Mouse (Mus musculus): Measurements from ENCODE around the gene Adamts2. TPM values are rescaled to one million over a fixed set of nuclear protein-coding genes. Genes with fewer than 3 reads are reported as not detected.

Adamts2 gene
- polyA plus RNA-seq, 1 experiment from 2014 or later = 0.61 TPM

- ATAC-seq (ENCODE audit: insufficient number of reproducible peaks, low FRiP score, low TSS enrichment, low read depth) = no peak
- Histone ChIP-seq H3K36me3 (ENCODE audit: control insufficient read depth, insufficient read depth, low read length) (no peaks in the 10 kb centered on the region), H3K9me3 (ENCODE audit: control insufficient read depth, low read length) (peaks cover 2% of the 10 kb centered on the region; the same call in 1 of the 2 replicates), H3K9ac (ENCODE audit: low read length) (no peak overlapping the region), H3K27ac (replicated peaks; ENCODE audit: low read depth, low read length) (no peak overlapping the region), H3K27me3 (ENCODE audit: control insufficient read depth, insufficient read depth, low read length) (no peaks in the 10 kb centered on the region), H3K4me2 (ENCODE audit: low read depth, severe bottlenecking) (no peak overlapping the region), H3K4me1 (ENCODE audit: control insufficient read depth, insufficient read depth, low read length) (no peaks in the 10 kb centered on the region), H3K4me3 (ENCODE audit: low read depth, low read length) (no peak overlapping the region)
- 91% methylated on average over 4 of the region's 4 CpGs for WGBS
- DNase-seq (ENCODE audit: low spot score) = no peak
Measured at GRCm38 (mm10) chr11:50648143-50648807, 46.4 kb downstream of the Adamts2 start.

- no peaks in the 10 kb centered on the region for H3K27me3 ChIP-seq (ENCODE audit: control insufficient read depth, insufficient read depth, low read length)
- H3K27ac ChIP-seq (replicated peaks; ENCODE audit: low read depth, low read length) = no peak overlapping the region
- 82% methylated on average over 2 of the region's 2 CpGs for WGBS
- H3K4me2 ChIP-seq (ENCODE audit: low read depth, severe bottlenecking) = no peak overlapping the region
- ATAC-seq (ENCODE audit: insufficient number of reproducible peaks, low FRiP score, low TSS enrichment, low read depth) (no peak), DNase-seq (ENCODE audit: low spot score) (no peak)
- no peaks in the 10 kb centered on the region for H3K4me1 ChIP-seq (ENCODE audit: control insufficient read depth, insufficient read depth, low read length)
- H3K36me3 ChIP-seq (ENCODE audit: control insufficient read depth, insufficient read depth, low read length) = no peaks in the 10 kb centered on the region
- no peak overlapping the region for H3K9ac ChIP-seq (ENCODE audit: low read length)
- H3K9me3 ChIP-seq (ENCODE audit: control insufficient read depth, low read length) = peaks cover 2% of the 10 kb centered on the region; the same call in 1 of the 2 replicates
- no peak overlapping the region for H3K4me3 ChIP-seq (ENCODE audit: low read depth, low read length)
Measured at GRCm38 (mm10) chr11:50650037-50650436, 48.2 kb downstream of the Adamts2 start.

GRCm38 (mm10) chr11:50653746-50654431 lies 52.0 kb downstream of the Adamts2 start:
- H3K4me3 ChIP-seq (ENCODE audit: low read depth, low read length) = no peak overlapping the region
- ATAC-seq (ENCODE audit: insufficient number of reproducible peaks, low FRiP score, low TSS enrichment, low read depth) = no peak
- DNase-seq (ENCODE audit: low spot score) = no peak
- H3K4me2 ChIP-seq (ENCODE audit: low read depth, severe bottlenecking) = no peak overlapping the region
- H3K27ac ChIP-seq (replicated peaks; ENCODE audit: low read depth, low read length) = no peak overlapping the region
- H3K4me1 ChIP-seq (ENCODE audit: control insufficient read depth, insufficient read depth, low read length) = no peaks in the 10 kb centered on the region
- H3K36me3 ChIP-seq (ENCODE audit: control insufficient read depth, insufficient read depth, low read length) = no peaks in the 10 kb centered on the region
- 51% methylated on average over 9 of the region's 9 CpGs for WGBS
- H3K9ac ChIP-seq (ENCODE audit: low read length) = no peak overlapping the region
- H3K27me3 ChIP-seq (ENCODE audit: control insufficient read depth, insufficient read depth, low read length) = no peaks in the 10 kb centered on the region
- no peaks in the 10 kb centered on the region; the same call in 1 of the 2 replicates for H3K9me3 ChIP-seq (ENCODE audit: control insufficient read depth, low read length)

GRCm38 (mm10) chr11:50658826-50659225 lies 56.9 kb downstream of the Adamts2 start:
- no peak overlapping the region for H3K4me2 ChIP-seq (ENCODE audit: low read depth, severe bottlenecking)
- H3K36me3 ChIP-seq (ENCODE audit: control insufficient read depth, insufficient read depth, low read length) = no peaks in the 10 kb centered on the region
- H3K9ac ChIP-seq (ENCODE audit: low read length) = no peak overlapping the region
- H3K4me1 ChIP-seq (ENCODE audit: control insufficient read depth, insufficient read depth, low read length) = no peaks in the 10 kb centered on the region
- DNase-seq (ENCODE audit: low spot score) (no peak), ATAC-seq (ENCODE audit: insufficient number of reproducible peaks, low FRiP score, low TSS enrichment, low read depth) (no peak)
- no peak overlapping the region for H3K4me3 ChIP-seq (ENCODE audit: low read depth, low read length)
- 83% methylated on average over 6 of the region's 6 CpGs for WGBS
- no peak overlapping the region for H3K27ac ChIP-seq (replicated peaks; ENCODE audit: low read depth, low read length)
- no peaks in the 10 kb centered on the region; the same call in 1 of the 2 replicates for H3K9me3 ChIP-seq (ENCODE audit: control insufficient read depth, low read length)
- no peaks in the 10 kb centered on the region for H3K27me3 ChIP-seq (ENCODE audit: control insufficient read depth, insufficient read depth, low read length)

- H3K4me3 ChIP-seq (ENCODE audit: low read depth, low read length) = no peak overlapping the region
- no peaks in the 10 kb centered on the region for H3K4me1 ChIP-seq (ENCODE audit: control insufficient read depth, insufficient read depth, low read length)
- H3K27me3 ChIP-seq (ENCODE audit: control insufficient read depth, insufficient read depth, low read length) = no peaks in the 10 kb centered on the region
- ATAC-seq (ENCODE audit: insufficient number of reproducible peaks, low FRiP score, low TSS enrichment, low read depth) (no peak), DNase-seq (ENCODE audit: low spot score) (no peak)
- WGBS = 91% methylated on average over 3 of the region's 3 CpGs
- no peak overlapping the region for H3K9ac ChIP-seq (ENCODE audit: low read length)
- H3K27ac ChIP-seq (replicated peaks; ENCODE audit: low read depth, low read length) = no peak overlapping the region
- no peaks in the 10 kb centered on the region for H3K9me3 ChIP-seq (ENCODE audit: control insufficient read depth, low read length)
- no peaks in the 10 kb centered on the region for H3K36me3 ChIP-seq (ENCODE audit: control insufficient read depth, insufficient read depth, low read length)
- no peak overlapping the region for H3K4me2 ChIP-seq (ENCODE audit: low read depth, severe bottlenecking)
Measured at GRCm38 (mm10) chr11:50662176-50662575, 60.3 kb downstream of the Adamts2 start.

GRCm38 (mm10) chr11:50664826-50665225 lies 62.9 kb downstream of the Adamts2 start:
- ATAC-seq (ENCODE audit: insufficient number of reproducible peaks, low FRiP score, low TSS enrichment, low read depth) (no peak), DNase-seq (ENCODE audit: low spot score) (no peak)
- no peaks in the 10 kb centered on the region for H3K9me3 ChIP-seq (ENCODE audit: control insufficient read depth, low read length)
- H3K36me3 ChIP-seq (ENCODE audit: control insufficient read depth, insufficient read depth, low read length) = no peaks in the 10 kb centered on the region
- H3K4me2 ChIP-seq (ENCODE audit: low read depth, severe bottlenecking) = no peak overlapping the region
- no peak overlapping the region for H3K9ac ChIP-seq (ENCODE audit: low read length)
- 79% methylated on average over 4 of the region's 4 CpGs for WGBS
- H3K4me3 ChIP-seq (ENCODE audit: low read depth, low read length) = no peak overlapping the region
- no peaks in the 10 kb centered on the region for H3K4me1 ChIP-seq (ENCODE audit: control insufficient read depth, insufficient read depth, low read length)
- no peak overlapping the region for H3K27ac ChIP-seq (replicated peaks; ENCODE audit: low read depth, low read length)
- no peaks in the 10 kb centered on the region for H3K27me3 ChIP-seq (ENCODE audit: control insufficient read depth, insufficient read depth, low read length)

GRCm38 (mm10) chr11:50669542-50670362 lies 67.9 kb downstream of the Adamts2 start:
- no peak for DNase-seq (ENCODE audit: low spot score)

GRCm38 (mm10) chr11:50670363-50670725 lies 68.5 kb downstream of the Adamts2 start:
- no peak overlapping the region for H3K27ac ChIP-seq (replicated peaks; ENCODE audit: low read depth, low read length)
- no peaks in the 10 kb centered on the region for H3K27me3 ChIP-seq (ENCODE audit: control insufficient read depth, insufficient read depth, low read length)
- no peak overlapping the region for H3K4me3 ChIP-seq (ENCODE audit: low read depth, low read length)
- no peaks in the 10 kb centered on the region for H3K36me3 ChIP-seq (ENCODE audit: control insufficient read depth, insufficient read depth, low read length)
- H3K9ac ChIP-seq (ENCODE audit: low read length) = no peak overlapping the region
- H3K4me2 ChIP-seq (ENCODE audit: low read depth, severe bottlenecking) = no peak overlapping the region
- H3K4me1 ChIP-seq (ENCODE audit: control insufficient read depth, insufficient read depth, low read length) = no peaks in the 10 kb centered on the region
- 82% methylated on average over 5 of the region's 5 CpGs for WGBS
- ATAC-seq (ENCODE audit: insufficient number of reproducible peaks, low FRiP score, low TSS enrichment, low read depth) = no peak
- no peak for DNase-seq (ENCODE audit: low spot score)
- H3K9me3 ChIP-seq (ENCODE audit: control insufficient read depth, low read length) = no peaks in the 10 kb centered on the region

More at GRCm38 (mm10) chr11:50669542-50670362, 67.9 kb downstream of the Adamts2 start:
- H3K27ac ChIP-seq (replicated peaks; ENCODE audit: low read depth, low read length) = no peak overlapping the region
- H3K36me3 ChIP-seq (ENCODE audit: control insufficient read depth, insufficient read depth, low read length) = no peaks in the 10 kb centered on the region
- no peaks in the 10 kb centered on the region for H3K4me1 ChIP-seq (ENCODE audit: control insufficient read depth, insufficient read depth, low read length)
- no peak overlapping the region for H3K4me3 ChIP-seq (ENCODE audit: low read depth, low read length)
- WGBS = 75% methylated on average over 9 of the region's 9 CpGs
- no peaks in the 10 kb centered on the region for H3K9me3 ChIP-seq (ENCODE audit: control insufficient read depth, low read length)
- H3K4me2 ChIP-seq (ENCODE audit: low read depth, severe bottlenecking) = no peak overlapping the region
- ATAC-seq (ENCODE audit: insufficient number of reproducible peaks, low FRiP score, low TSS enrichment, low read depth) = no peak
- H3K9ac ChIP-seq (ENCODE audit: low read length) = no peak overlapping the region
- no peaks in the 10 kb centered on the region for H3K27me3 ChIP-seq (ENCODE audit: control insufficient read depth, insufficient read depth, low read length)
